Mouse (Mus musculus) Patski (cell line): ENCODE results near the gene Ttll10. TPM values are rescaled to one million over a fixed set of nuclear protein-coding genes. Genes with fewer than 3 reads are reported as not detected.

ENCODE experiments used
- ATAC-seq: fragments of 100-300 bp; one replicate; pipeline ENCODE4 v1.8.0; 2021
- CTCF ChIA-PET: fragments of 350-600 bp; sonication (Branson Sonifier 250); formaldehyde crosslinking; loops from one replicate; lab custom pipeline; 2022; ENCODE audit warnings: inconsistent platforms; lab: Charles Lee
- POLR2A ChIA-PET: fragments of 350-600 bp; sonication (Branson Sonifier 250); formaldehyde crosslinking; loops from one replicate; lab custom pipeline; 2022; ENCODE audit warnings: antibody characterized with exemption, inconsistent platforms; lab: Charles Lee
- DNase-seq: peaks from one replicate; pipeline ENCODE4 v3.0.0-alpha.2; 2011; ENCODE audit warnings: low read depth, low spot score
- H3K27me3 ChIP-seq: fragments of 371-371 bp; one replicate; pipeline ENCODE4 v1.5.1; 2021
- CTCF ChIP-seq: fragments of 100-300 bp; IDR thresholded peaks from one replicate; pipeline ENCODE4 v1.5.1; 2021
- in situ Hi-C: fragments of 300-500 bp; cut with MboI; formaldehyde crosslinking; loops from 3 replicates; pipeline ENCODE4 v1.11.1; 2018; ENCODE audit warnings: low pct_unique_long_range_greater_than_20kb, mixed read lengths
- polyA plus RNA-seq: library from polyadenylated mRNA; unstranded; gene quantifications from one replicate; pipeline ENCODE4 v1.2.3, GENCODE M21; 2021

Gene Ttll10
- polyA plus RNA-seq, 1 experiment from 2014 or later, result 3.7 TPM

DNA sequence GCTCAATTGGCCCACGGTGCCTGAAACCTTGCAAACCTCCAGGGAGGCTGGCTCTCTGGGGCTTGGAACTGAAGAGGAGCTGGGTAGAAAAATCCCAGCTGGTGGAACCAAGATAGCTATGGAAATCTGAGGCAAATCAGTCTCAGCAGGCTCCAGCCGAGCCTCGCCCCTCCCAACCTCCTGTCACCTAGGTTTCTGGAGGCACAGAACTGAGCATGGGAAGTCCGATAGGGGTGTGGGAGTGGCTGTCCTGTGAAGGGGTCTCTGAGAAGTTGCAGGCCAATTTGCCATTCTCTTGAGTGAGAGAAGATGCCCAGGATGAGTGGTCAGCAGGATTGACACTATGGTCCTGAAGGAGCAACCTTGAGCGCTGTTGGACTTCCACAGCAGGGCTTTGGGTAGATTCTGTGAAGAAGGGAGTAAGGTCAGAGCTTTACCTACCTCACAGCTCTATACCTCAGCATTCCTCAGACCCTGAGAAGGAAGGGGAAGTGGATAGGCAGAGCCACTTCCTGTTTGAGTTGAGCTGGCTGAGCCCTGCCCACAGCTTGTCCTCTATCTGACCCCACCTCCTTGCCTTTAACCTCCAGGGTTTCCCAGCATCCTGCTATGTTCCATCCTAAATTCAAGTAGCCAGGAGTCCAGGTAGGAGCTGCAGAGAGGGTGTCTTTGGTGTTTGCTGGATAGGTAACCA is 8.2 kb upstream of the Ttll10 start:
- TF ChIP-seq CTCF, result no peak
- CTCF ChIA-PET, result interaction anchor here (0.8 kb wide), 1 partner anchor 14 kb away, joined by 3 read pairs; no protein-coding TSS in a partner anchor
- no peak for ATAC-seq
- in situ Hi-C loops, result no loop called here
- POLR2A ChIA-PET, result no interaction called here
- no peaks in the 10 kb centered on the region for H3K27me3 ChIP-seq
- DNase-seq, result no peak

DNA sequence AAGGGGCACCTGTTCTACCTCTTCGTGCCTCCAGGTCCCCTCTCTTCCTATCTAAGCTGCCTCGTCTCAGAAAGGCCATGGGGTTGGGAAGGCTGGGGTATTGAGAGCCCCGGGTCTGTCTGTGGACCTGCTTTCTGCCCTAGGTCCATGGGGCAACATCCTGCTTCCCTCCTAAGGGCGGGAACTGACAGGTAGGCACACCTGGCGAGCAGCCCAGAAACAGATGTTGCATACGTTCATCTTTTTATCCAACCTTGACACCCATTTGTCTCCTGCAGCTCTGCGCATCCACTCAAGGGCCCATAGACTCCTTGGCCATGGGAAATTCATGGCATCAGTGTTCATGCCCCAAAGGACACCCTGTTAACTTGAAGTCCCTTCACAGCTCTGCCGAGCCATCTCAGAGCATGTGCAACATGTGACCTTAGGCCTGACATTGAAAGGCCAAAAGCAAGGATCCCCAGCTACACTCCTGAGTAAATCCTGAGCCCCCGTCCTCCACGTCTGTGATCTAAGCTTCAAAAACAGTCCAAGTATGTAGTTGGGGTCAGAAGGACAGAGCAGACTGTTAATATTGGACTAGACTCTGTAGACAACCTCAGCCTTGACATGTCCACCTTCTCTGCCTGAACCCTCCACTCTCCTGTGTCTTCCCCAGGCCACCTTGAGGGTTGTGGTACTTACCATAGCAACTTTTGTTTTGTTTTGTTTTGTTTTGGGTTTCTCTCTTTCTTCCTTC is 6.1 kb upstream of the Ttll10 start:
- DNase-seq (no peak), ATAC-seq (no peak)
- CTCF ChIA-PET, result interaction anchor here (1.1 kb wide), 1 partner anchor 17 kb away, joined by 3 read pairs; no protein-coding TSS in a partner anchor
- H3K27me3 ChIP-seq, result no peaks in the 10 kb centered on the region
- in situ Hi-C loops, result no loop called here
- POLR2A ChIA-PET, result no interaction called here
- TF ChIP-seq CTCF, result no peak

DNA sequence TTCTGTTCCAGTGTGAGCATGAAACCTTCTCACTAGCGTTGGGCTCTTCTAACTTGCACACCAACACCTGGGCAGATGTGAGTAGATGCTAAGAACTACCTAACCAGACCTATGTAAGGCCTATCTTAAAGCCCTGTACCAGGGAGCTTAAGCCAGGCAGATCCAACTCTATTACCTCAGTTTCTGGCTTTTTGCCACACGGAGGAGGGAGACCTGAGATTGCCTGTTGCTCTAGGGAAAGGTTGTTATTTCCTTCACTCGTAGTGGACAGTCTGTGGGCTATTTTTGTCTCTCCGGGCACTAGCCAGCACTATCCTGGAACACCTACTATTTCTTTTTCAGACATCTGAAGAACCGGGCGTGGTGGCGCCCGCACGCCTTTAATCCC is 5.3 kb upstream of the Ttll10 start:
- POLR2A ChIA-PET, result no interaction called here
- no peaks in the 10 kb centered on the region for H3K27me3 ChIP-seq
- DNase-seq (no peak), ATAC-seq (no peak)
- CTCF ChIA-PET, result interaction anchor here (1.1 kb wide), 1 partner anchor 16 kb away, joined by 3 read pairs; no protein-coding TSS in a partner anchor
- in situ Hi-C loops, result no loop called here
- TF ChIP-seq CTCF, result no peak

DNA sequence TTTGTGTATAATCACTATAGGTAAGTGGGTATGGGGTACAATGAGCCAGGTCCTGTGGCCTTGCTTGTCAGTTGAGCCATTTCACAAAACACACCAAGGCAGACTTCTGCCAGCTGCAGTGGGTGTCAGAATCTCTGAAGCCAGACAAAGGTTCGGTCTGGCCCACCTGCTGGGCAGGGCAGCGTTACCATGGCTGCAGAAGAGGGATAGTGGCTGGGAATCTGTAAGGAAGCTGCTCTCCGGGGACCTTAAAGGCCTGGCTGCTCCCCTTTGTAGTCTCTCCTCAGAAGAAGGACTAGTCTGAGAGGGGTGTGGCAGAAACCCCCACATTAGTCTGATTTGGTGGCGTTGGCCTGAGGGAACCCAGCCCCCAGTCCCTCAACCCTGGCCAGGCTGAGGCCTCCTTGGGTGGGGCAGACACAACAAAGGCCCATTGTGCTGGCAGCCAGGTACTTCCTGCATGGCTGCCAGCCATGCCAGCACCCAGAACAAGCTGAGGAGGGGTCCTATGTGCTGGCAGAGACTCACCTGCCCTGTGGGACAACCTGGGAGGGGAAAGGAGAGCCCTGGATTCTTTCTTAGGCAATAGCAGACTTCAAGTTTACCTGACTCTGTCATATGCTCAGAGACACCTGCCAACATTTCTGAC is 4.8 kb upstream of the Ttll10 start:
- H3K27me3 ChIP-seq, result no peaks in the 10 kb centered on the region
- DNase-seq (no peak), ATAC-seq (no peak)
- in situ Hi-C loops, result no loop called here
- TF ChIP-seq CTCF, result no peak
- ChIA-PET POLR2A (no interaction called here), CTCF (interaction anchor here (1.1 kb wide), 1 partner anchor 16 kb away, joined by 3 read pairs; no protein-coding TSS in a partner anchor)

DNA sequence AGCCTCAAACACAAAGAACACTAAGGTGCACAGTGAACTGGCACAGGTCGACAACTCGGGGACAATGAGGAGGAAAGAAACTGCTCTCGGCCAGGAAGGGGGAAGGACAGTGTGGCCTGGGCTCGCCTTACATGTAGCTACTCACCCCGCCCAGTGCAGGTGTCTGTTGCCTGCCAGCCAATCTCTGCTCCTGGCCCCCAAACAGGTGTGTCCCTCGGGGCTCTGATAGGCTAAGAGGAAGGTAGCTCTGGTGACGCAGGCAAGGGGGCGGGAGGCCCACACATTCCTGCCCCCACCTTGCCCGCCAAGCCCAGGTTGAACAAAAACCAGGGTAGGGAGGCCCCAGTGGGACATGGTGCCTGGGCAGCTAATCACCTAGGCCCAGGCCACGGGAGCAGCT is 499 bp upstream of the Ttll10 start:
- H3K27me3 ChIP-seq, result no peaks in the 10 kb centered on the region
- DNase-seq, result no peak
- no peak for TF ChIP-seq CTCF
- POLR2A ChIA-PET, result no interaction called here
- no peak for ATAC-seq
- CTCF ChIA-PET, result no interaction called here
- in situ Hi-C loops, result no loop called here

DNA sequence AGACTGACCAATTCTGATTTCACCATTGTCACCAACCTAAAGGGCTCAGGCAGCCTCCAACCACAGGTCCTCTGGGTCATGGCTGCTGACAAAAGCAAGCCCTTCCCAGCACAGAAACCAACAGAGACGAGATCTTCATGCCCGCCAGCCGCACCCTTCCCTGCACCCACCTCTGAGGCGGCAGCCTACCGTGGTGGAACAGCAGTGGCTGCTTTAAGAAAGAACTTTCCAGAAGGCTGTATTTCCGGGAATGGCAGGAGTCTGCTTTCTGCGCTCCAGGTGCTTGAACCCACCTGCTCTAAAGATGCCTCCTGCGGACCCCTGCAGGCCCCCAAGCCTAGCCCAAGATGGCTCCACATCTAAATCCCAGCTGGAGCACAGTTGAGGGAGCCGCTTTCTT is 388 bp downstream of the Ttll10 start:
- DNase-seq (no peak), ATAC-seq (no peak)
- TF ChIP-seq CTCF, result no peak
- CTCF ChIA-PET, result interaction anchor here (1.3 kb wide), 1 partner anchor 9 kb away, joined by 3 read pairs; no protein-coding TSS in a partner anchor
- in situ Hi-C loops, result no loop called here
- no peaks in the 10 kb centered on the region for H3K27me3 ChIP-seq
- POLR2A ChIA-PET, result no interaction called here

DNA sequence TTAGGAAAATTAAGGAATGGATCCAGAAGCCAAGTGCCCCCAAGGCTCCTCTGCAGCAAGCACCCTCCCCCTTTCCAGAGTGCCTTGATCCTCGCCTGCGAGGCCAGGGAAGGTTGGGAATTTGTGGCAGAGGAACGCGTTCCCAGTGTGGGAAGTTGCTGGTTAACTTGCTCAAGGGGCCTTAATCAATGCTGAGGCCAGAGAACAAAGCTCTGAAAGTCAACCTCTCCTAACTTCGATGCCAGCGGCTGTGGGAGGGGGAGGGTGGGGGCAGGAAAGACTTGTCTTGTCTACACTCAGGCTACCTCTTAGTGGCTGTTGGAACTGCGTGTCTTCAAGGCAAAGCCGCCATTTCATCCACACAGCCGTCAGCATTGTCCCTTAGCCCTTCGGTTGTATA is 1.5 kb downstream of the Ttll10 start:
- in situ Hi-C loops, result no loop called here
- TF ChIP-seq CTCF, result no peak
- ATAC-seq (no peak), DNase-seq (no peak)
- ChIA-PET POLR2A (no interaction called here), CTCF (interaction anchor here (1.3 kb wide), 1 partner anchor 8 kb away, joined by 3 read pairs; no protein-coding TSS in a partner anchor)
- H3K27me3 ChIP-seq, result no peaks in the 10 kb centered on the region

DNA sequence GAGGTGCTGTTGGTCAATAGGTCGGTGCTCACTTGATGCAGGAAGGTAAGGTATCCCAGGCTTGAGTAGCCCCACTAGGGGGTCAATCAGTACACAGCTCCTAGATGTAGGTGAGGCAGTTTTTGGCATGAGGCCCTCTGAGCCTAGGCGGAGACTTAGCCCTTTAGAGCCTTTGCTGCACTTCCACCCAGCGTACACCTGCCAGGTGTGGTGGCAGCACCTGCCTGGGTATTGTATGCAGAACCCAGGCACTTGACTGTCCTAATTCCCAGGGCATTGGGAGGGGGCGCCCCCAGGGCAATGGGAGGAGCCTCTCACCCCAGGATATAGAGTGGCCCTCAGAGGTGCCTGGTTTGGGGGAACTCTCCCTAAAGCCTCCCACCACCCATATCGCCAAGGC is 4.0 kb downstream of the Ttll10 start:
- no peak for DNase-seq
- H3K27me3 ChIP-seq, result no peaks in the 10 kb centered on the region
- POLR2A ChIA-PET, result no interaction called here
- CTCF ChIA-PET, result no interaction called here
- in situ Hi-C loops, result no loop called here
- TF ChIP-seq CTCF, result no peak
- ATAC-seq, result no peak

DNA sequence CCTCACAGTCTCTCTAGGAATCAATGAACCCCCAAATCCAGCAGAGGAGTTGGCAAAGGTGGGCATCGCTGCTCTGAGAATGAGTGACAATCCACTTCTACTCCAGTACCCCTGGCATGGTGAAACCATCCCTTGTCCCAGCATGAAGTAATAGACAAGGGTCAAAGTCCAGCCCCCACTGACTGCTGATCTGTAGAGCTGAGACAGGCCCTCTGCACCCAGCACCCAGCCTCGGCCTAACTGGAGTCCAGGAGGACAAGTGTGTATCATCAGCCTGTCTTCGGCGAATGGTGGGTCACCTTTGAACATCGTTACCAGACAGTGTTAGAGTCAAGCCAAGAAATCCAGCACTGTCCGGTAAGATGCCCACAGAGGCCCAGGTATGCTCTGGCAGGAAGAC is 4.6 kb downstream of the Ttll10 start:
- ChIA-PET CTCF (no interaction called here), POLR2A (no interaction called here)
- DNase-seq (no peak), ATAC-seq (no peak)
- in situ Hi-C loops, result no loop called here
- no peak for TF ChIP-seq CTCF
- no peaks in the 10 kb centered on the region for H3K27me3 ChIP-seq

DNA sequence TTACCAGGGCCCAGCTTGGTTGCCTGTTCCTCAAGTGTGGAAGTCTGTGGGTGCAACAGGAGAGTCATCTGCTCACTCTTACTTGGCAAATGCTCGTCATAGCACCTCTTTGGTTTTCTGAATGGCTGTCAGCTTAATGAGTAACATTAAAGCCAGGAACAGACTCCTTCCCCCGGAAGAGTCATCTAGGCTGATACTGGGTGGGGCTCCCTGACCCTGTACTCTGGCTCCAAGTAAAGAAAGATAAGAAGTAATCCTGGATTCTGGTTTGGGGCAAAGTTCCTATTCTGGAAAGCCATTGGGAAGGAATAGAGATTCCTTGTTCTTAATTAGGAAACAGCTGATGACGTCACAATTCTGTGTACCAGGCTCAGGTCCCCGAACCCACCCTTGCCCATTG is 5.1 kb downstream of the Ttll10 start:
- in situ Hi-C loops, result no loop called here
- ATAC-seq (no peak), DNase-seq (no peak)
- no peaks in the 10 kb centered on the region for H3K27me3 ChIP-seq
- CTCF ChIA-PET, result no interaction called here
- POLR2A ChIA-PET, result no interaction called here
- TF ChIP-seq CTCF, result no peak

DNA sequence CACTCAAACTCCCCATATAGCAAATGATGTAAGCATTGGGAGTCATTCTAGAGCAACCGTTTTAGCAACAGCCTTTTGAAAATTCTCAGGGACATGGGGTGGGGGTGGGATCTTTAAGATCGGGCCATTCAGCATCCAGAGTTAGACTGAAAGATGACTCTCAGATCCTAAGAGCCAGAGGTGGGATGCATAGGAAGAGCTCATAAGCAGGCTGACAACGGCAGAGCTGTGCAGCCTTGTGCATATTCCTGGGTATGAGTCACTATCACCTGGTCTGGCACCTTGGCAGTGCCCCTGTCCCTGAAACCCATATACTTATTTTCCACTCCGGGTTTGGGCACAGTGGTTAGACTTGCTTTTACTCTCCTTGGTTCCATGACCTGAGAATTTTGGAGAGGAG is 6.1 kb downstream of the Ttll10 start:
- no peaks in the 10 kb centered on the region for H3K27me3 ChIP-seq
- in situ Hi-C loops, result no loop called here
- ChIA-PET POLR2A (interaction anchor here (0.6 kb wide), 1 partner anchor 56 kb away, joined by 4 read pairs; the partner anchor contains the start of gene 9430015G10Rik), CTCF (no interaction called here)
- no peak for TF ChIP-seq CTCF
- ATAC-seq, result no peak
- DNase-seq, result no peak
